Mouse (Mus musculus) liver, embryonic 11.5 days (tissue): ENCODE results near the gene Reep3. TPM values are rescaled to one million over a fixed set of nuclear protein-coding genes. Genes with fewer than 3 reads are reported as not detected.

Source experiments
- ATAC-seq: fragments of 200-750 bp; cut with Nextera tagmentation; replicated peaks from 2 replicates; pipeline ENCODE4 v1.8.0; 2017; ENCODE audit warnings: moderate number of reproducible peaks, mild to moderate bottlenecking, moderate TSS enrichment, moderate library complexity; ENCODE audit not compliant: low FRiP score
- DNase-seq: peaks from one replicate; pipeline ENCODE4 v3.0.0-alpha.2; 2017; ENCODE audit warnings: low spot score
- H3K27ac ChIP-seq: fragments of 300-500 bp; sonication (generic); 2 replicates; pipeline ENCODE4 v1.5.1; 2014; ENCODE audit warnings: mild to moderate bottlenecking, low read depth, low read length, control low read depth
- H3K27me3 ChIP-seq: fragments of 300-500 bp; sonication (generic); replicated peaks from 2 replicates; pipeline ENCODE4 v1.6.1; 2014; ENCODE audit warnings: low read length, mixed read lengths; ENCODE audit not compliant: control insufficient read depth, insufficient read depth
- H3K36me3 ChIP-seq: fragments of 300-500 bp; sonication (generic); 2 replicates; pipeline ENCODE4 v1.6.1; 2014; ENCODE audit warnings: mild to moderate bottlenecking, low read length, moderate library complexity, mixed read lengths; ENCODE audit not compliant: control insufficient read depth, insufficient read depth
- H3K4me1 ChIP-seq: fragments of 300-500 bp; sonication (generic); replicated peaks from 2 replicates; pipeline ENCODE4 v1.6.1; 2014; ENCODE audit warnings: low read length, mixed read lengths; ENCODE audit not compliant: control insufficient read depth, insufficient read depth
- H3K4me2 ChIP-seq: fragments of 300-500 bp; sonication (generic); 2 replicates; pipeline ENCODE4 v1.6.1; 2014; ENCODE audit warnings: mild to moderate bottlenecking, control low read depth, moderate library complexity
- H3K4me3 ChIP-seq: fragments of 300-500 bp; sonication (generic); 2 replicates; pipeline ENCODE4 v1.5.1; 2014; ENCODE audit warnings: low read depth, low read length, control low read depth
- H3K9ac ChIP-seq: fragments of 300-500 bp; sonication (generic); 2 replicates; pipeline ENCODE4 v1.6.1; 2014; ENCODE audit warnings: low read depth, low read length, control low read depth
- H3K9me3 ChIP-seq: fragments of 300-500 bp; sonication (generic); 2 replicates; pipeline ENCODE4 v1.6.1; 2016; ENCODE audit warnings: low read length, inconsistent platforms, mixed read lengths; ENCODE audit not compliant: control insufficient read depth
- whole genome bisulfite sequencing: fragments of 180-500 bp; shearing (Covaris S2); extraction: QIAGEN DNeasy Blood & Tissue Kit; methylation state at CpG from one replicate; pipeline ENCODE4 v1.1.7; 2014; 5-methylcytosine and 5-hydroxymethylcytosine counted together
- polyA plus RNA-seq: library from polyadenylated mRNA; unstranded; fragments of >200 nt; fragmentation: Nextera tagmentation; extraction: Ambion mirVana; gene quantifications from 2 replicates; pipeline ENCODE4 v1.2.1, GENCODE M21; 2014

The Reep3 gene
- polyA plus RNA-seq, 1 experiment from 2014 or later = 11.5 TPM

DNA sequence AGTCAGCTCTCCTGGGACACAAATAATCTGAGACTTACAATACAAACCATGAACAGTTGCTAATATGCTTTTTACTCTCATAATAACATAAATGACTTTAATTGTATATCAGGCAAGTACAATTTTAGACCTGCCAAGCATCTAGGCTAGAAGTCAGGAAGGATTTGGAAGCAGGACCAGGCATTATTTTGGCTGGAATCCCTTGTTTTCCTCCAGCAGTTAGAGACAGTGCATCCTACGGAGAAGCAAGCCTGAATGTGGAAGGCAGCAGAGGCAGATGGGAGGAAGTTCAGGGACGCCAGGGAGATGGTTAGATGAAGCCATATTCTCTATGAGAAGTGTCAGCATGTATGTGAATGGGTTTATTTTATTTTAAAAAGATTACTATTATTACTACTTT lies 79.4 kb downstream of the Reep3 start:
- no peak overlapping the region for H3K9ac ChIP-seq
- H3K4me3 ChIP-seq = no peak overlapping the region
- H3K36me3 ChIP-seq = no peaks in the 10 kb centered on the region; the same call in 1 of the 2 replicates
- H3K27me3 ChIP-seq = no peaks in the 10 kb centered on the region
- no peaks in the 10 kb centered on the region for H3K9me3 ChIP-seq
- H3K27ac ChIP-seq = no peak overlapping the region
- no peak overlapping the region for H3K4me2 ChIP-seq
- no peaks in the 10 kb centered on the region for H3K4me1 ChIP-seq
- DNase-seq = no peak
- no peak for ATAC-seq
- 72% methylated on average over 2 of the region's 2 CpGs for WGBS

GRCm38 (mm10) chr10:67016615-67017278 lies 80.0 kb downstream of the Reep3 start:
- H3K27ac ChIP-seq = no peak overlapping the region
- no peak for DNase-seq
- no peaks in the 10 kb centered on the region for H3K4me1 ChIP-seq
- H3K4me2 ChIP-seq = no peak overlapping the region
- 68% methylated on average over 4 of the region's 4 CpGs for WGBS
- H3K27me3 ChIP-seq = no peaks in the 10 kb centered on the region
- no peak overlapping the region for H3K4me3 ChIP-seq
- no peak overlapping the region for H3K9ac ChIP-seq
- H3K9me3 ChIP-seq = no peaks in the 10 kb centered on the region
- H3K36me3 ChIP-seq = no peaks in the 10 kb centered on the region; the same call in 1 of the 2 replicates
- no peak for ATAC-seq

GRCm38 (mm10) chr10:67014746-67015145 lies 82.0 kb downstream of the Reep3 start:
- 88% methylated on average over 12 of the region's 12 CpGs for WGBS
- Histone ChIP-seq H3K4me2 (no peak overlapping the region), H3K27ac (no peak overlapping the region), H3K9ac (no peak overlapping the region), H3K9me3 (no peaks in the 10 kb centered on the region), H3K4me3 (no peak overlapping the region), H3K27me3 (no peaks in the 10 kb centered on the region), H3K36me3 (no peaks in the 10 kb centered on the region), H3K4me1 (no peaks in the 10 kb centered on the region)
- DNase-seq (no peak), ATAC-seq (no peak)

DNA sequence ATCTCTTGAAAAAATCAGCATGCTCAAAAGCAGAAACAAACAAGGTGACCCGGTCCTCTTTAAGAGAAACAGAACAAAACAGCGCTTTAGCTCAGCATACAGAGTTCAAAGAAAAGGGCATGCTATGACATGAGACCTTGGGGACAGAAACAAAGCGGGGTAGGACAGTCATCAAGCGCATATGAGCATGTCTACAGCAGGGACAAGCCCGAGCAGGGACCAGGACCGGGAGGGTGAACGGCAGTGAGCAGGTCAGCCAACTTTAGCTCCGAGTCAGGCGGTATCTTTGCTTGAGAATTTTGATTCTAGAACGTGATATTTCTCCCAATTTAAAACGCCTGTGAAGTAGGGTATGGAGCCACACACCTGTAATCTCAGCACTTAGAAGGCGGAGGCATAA lies 86.2 kb downstream of the Reep3 start:
- Histone ChIP-seq H3K9ac (no peak overlapping the region), H3K36me3 (no peaks in the 10 kb centered on the region), H3K4me1 (no peaks in the 10 kb centered on the region), H3K4me3 (no peak overlapping the region), H3K27me3 (no peaks in the 10 kb centered on the region), H3K9me3 (no peaks in the 10 kb centered on the region), H3K27ac (no peak overlapping the region), H3K4me2 (no peak overlapping the region)
- ATAC-seq = no peak
- DNase-seq = no peak
- 87% methylated on average over 12 of the region's 12 CpGs for WGBS

- WGBS = 3% methylated on average over 12 of the region's 12 CpGs
- ATAC-seq (no peak), DNase-seq (peak; percentile 40)
- H3K27ac ChIP-seq = peak overlapping the region; percentile 77
- peak overlapping the region; percentile 36 for H3K4me3 ChIP-seq
- H3K9me3 ChIP-seq = no peaks in the 10 kb centered on the region
- H3K4me2 ChIP-seq = peak overlapping the region; percentile 77
- peaks cover 18% of the 10 kb centered on the region for H3K4me1 ChIP-seq
- H3K9ac ChIP-seq = peak overlapping the region; percentile 23
- no peaks in the 10 kb centered on the region for H3K27me3 ChIP-seq
- no peaks in the 10 kb centered on the region for H3K36me3 ChIP-seq
These were observed 92.2 kb downstream of the Reep3 start for GRCm38 (mm10) chr10:67004527-67005042.

GRCm38 (mm10) chr10:67003743-67004526 lies 92.8 kb downstream of the Reep3 start:
- peak; percentile 73 for ATAC-seq
- H3K9me3 ChIP-seq = no peaks in the 10 kb centered on the region
- DNase-seq = peak; percentile 71
- no peaks in the 10 kb centered on the region for H3K36me3 ChIP-seq
- no peaks in the 10 kb centered on the region for H3K27me3 ChIP-seq
- peak overlapping the region; percentile 77 for H3K4me2 ChIP-seq
- peak overlapping the region; percentile 77 for H3K27ac ChIP-seq
- H3K4me3 ChIP-seq = peak overlapping the region; percentile 36
- H3K4me1 ChIP-seq = peaks cover 18% of the 10 kb centered on the region
- 1% methylated on average over 22 of the region's 22 CpGs for WGBS
- peak overlapping the region; percentile 23 for H3K9ac ChIP-seq

GRCm38 (mm10) chr10:67003009-67003742 lies 93.6 kb downstream of the Reep3 start:
- Histone ChIP-seq H3K9me3 (no peaks in the 10 kb centered on the region), H3K9ac (peak overlapping the region; percentile 23), H3K4me3 (peak overlapping the region; percentile 36), H3K27ac (peak overlapping the region; percentile 77), H3K36me3 (no peaks in the 10 kb centered on the region), H3K4me2 (peak overlapping the region; percentile 77), H3K4me1 (peaks cover 18% of the 10 kb centered on the region), H3K27me3 (no peaks in the 10 kb centered on the region)
- peak; percentile 51 for DNase-seq
- peak; percentile 22 for ATAC-seq
- WGBS = 1% methylated on average over 25 of the region's 25 CpGs

GRCm38 (mm10) chr10:67002207-67003008 lies 94.3 kb downstream of the Reep3 start:
- DNase-seq = peak; percentile 75

More at GRCm38 (mm10) chr10:67002207-67003008, 94.3 kb downstream of the Reep3 start:
- Histone ChIP-seq H3K36me3 (no peaks in the 10 kb centered on the region), H3K9me3 (no peaks in the 10 kb centered on the region), H3K27ac (peak overlapping the region; percentile 39; the same call in 1 of the 2 replicates), H3K4me2 (peak overlapping the region; percentile 77), H3K9ac (peak overlapping the region; percentile 23; the same call in 1 of the 2 replicates), H3K4me3 (peak overlapping the region; percentile 36), H3K27me3 (no peaks in the 10 kb centered on the region), H3K4me1 (peaks cover 18% of the 10 kb centered on the region)
- WGBS = 15% methylated on average over 30 of the region's 30 CpGs
- peak; percentile 56 for ATAC-seq
